Mouse (Mus musculus) hindbrain, embryonic 11.5 days (tissue): ENCODE data around the gene Runx3. TPM values are rescaled to one million over a fixed set of nuclear protein-coding genes. Genes with fewer than 3 reads are reported as not detected.

ENCODE experiments used
- ATAC-seq: fragments of 200-750 bp; cut with Nextera tagmentation; 2 replicates; pipeline ENCODE4 v1.8.0; 2017; ENCODE audit warnings: mild to moderate bottlenecking, moderate TSS enrichment, moderate library complexity; ENCODE audit not compliant: low FRiP score
- DNase-seq: peaks from one replicate; pipeline ENCODE4 v3.0.0-alpha.2; 2015; ENCODE audit warnings: low spot score
- H3K27ac ChIP-seq: fragments of 300-500 bp; sonication (generic); 2 replicates; pipeline ENCODE4 v1.5.1; 2014; ENCODE audit warnings: mild to moderate bottlenecking, low read depth, low read length
- H3K27me3 ChIP-seq: fragments of 300-500 bp; sonication (generic); 2 replicates; pipeline ENCODE4 v1.6.1; 2014; ENCODE audit warnings: mild to moderate bottlenecking, low read length, moderate library complexity, mixed read lengths; ENCODE audit not compliant: control insufficient read depth, insufficient read depth
- H3K36me3 ChIP-seq: fragments of 300-500 bp; sonication (generic); 2 replicates; pipeline ENCODE4 v1.6.1; 2014; ENCODE audit warnings: mild to moderate bottlenecking, low read length, moderate library complexity, mixed read lengths; ENCODE audit not compliant: control insufficient read depth, insufficient read depth
- H3K4me1 ChIP-seq: fragments of 300-500 bp; sonication (generic); replicated peaks from 2 replicates; pipeline ENCODE4 v1.6.1; 2014; ENCODE audit warnings: low read length, mixed read lengths; ENCODE audit not compliant: control insufficient read depth, insufficient read depth
- H3K4me2 ChIP-seq: fragments of 300-500 bp; sonication (generic); replicated peaks from 2 replicates; pipeline ENCODE4 v1.6.1; 2014; ENCODE audit warnings: mild to moderate bottlenecking, low read depth, low read length
- H3K4me3 ChIP-seq: fragments of 300-500 bp; sonication (generic); 2 replicates; pipeline ENCODE4 v1.5.1; 2014; ENCODE audit warnings: low read depth, low read length
- H3K9ac ChIP-seq: fragments of 300-500 bp; sonication (generic); 2 replicates; pipeline ENCODE4 v1.6.1; 2014; ENCODE audit warnings: low read depth, low read length
- H3K9me3 ChIP-seq: fragments of 300-500 bp; sonication (generic); 2 replicates; pipeline ENCODE4 v1.6.1; 2016; ENCODE audit warnings: low read length; ENCODE audit not compliant: control insufficient read depth
- WGBS: fragments of 180-500 bp; shearing (Covaris S2); extraction: QIAGEN DNeasy Blood & Tissue Kit; methylation state at CpG from one replicate; pipeline ENCODE4 v1.1.7; 2014; 5-methylcytosine and 5-hydroxymethylcytosine counted together
- polyA plus RNA-seq: library from polyadenylated mRNA; unstranded; fragments of >200 nt; fragmentation: Nextera tagmentation; extraction: Ambion mirVana; gene quantifications from 2 replicates; pipeline ENCODE4 v1.2.1, GENCODE M21; 2014

The Runx3 gene
- polyA plus RNA-seq, 1 experiment from 2014 or later: 0.28 TPM

GRCm38 (mm10) chr4:135103800-135104199 lies 16.7 kb upstream of the Runx3 start:
- H3K27me3 ChIP-seq: no peaks in the 10 kb centered on the region
- no peaks in the 10 kb centered on the region for H3K36me3 ChIP-seq
- no peak overlapping the region for H3K4me2 ChIP-seq
- ATAC-seq (no peak), DNase-seq (no peak)
- no peak overlapping the region for H3K9ac ChIP-seq
- H3K27ac ChIP-seq: no peak overlapping the region
- no peak overlapping the region for H3K4me3 ChIP-seq
- WGBS: 49% methylated on average over 5 of the region's 5 CpGs
- H3K9me3 ChIP-seq: no peaks in the 10 kb centered on the region
- H3K4me1 ChIP-seq: no peaks in the 10 kb centered on the region

DNA sequence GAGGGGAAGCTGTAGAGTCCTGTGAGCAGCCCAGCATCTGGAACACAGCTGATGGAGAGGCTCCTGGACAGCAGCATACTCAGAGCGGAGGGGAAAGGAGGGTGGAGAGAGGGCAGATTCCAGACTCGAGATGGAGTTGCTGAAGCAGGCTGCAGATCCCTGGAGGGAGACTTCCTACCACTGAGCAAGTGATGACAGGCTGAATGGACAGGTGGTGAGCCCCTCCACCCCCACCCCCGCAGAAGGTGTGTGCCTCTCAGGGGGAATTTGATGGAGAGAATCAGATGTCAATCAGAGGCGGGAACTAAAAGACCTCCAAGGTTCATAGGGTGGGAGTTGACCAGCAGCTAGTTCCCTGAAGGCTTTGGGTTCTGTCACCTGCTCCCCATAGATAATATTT lies 13.5 kb upstream of the Runx3 start:
- H3K4me2 ChIP-seq: no peak overlapping the region
- no peaks in the 10 kb centered on the region for H3K27me3 ChIP-seq
- no peak overlapping the region for H3K4me3 ChIP-seq
- ATAC-seq: no peak
- no peak overlapping the region for H3K27ac ChIP-seq
- H3K9me3 ChIP-seq: no peaks in the 10 kb centered on the region
- 46% methylated on average over 4 of the region's 4 CpGs for WGBS
- H3K36me3 ChIP-seq: no peaks in the 10 kb centered on the region
- no peak overlapping the region for H3K9ac ChIP-seq
- no peak for DNase-seq
- no peaks in the 10 kb centered on the region for H3K4me1 ChIP-seq

GRCm38 (mm10) chr4:135108666-135109065 lies 11.8 kb upstream of the Runx3 start:
- Histone ChIP-seq H3K36me3 (no peaks in the 10 kb centered on the region), H3K9me3 (no peaks in the 10 kb centered on the region), H3K4me2 (no peak overlapping the region), H3K27ac (no peak overlapping the region), H3K9ac (no peak overlapping the region), H3K27me3 (no peaks in the 10 kb centered on the region), H3K4me3 (no peak overlapping the region), H3K4me1 (no peaks in the 10 kb centered on the region)
- no peak for DNase-seq
- 64% methylated on average over 3 of the region's 3 CpGs for WGBS
- no peak for ATAC-seq

- no peak for DNase-seq
- no peaks in the 10 kb centered on the region for H3K9me3 ChIP-seq
- WGBS: 78% methylated on average over 8 of the region's 8 CpGs
These were observed 6.8 kb upstream of the Runx3 start for GRCm38 (mm10) chr4:135113656-135114055.

DNA sequence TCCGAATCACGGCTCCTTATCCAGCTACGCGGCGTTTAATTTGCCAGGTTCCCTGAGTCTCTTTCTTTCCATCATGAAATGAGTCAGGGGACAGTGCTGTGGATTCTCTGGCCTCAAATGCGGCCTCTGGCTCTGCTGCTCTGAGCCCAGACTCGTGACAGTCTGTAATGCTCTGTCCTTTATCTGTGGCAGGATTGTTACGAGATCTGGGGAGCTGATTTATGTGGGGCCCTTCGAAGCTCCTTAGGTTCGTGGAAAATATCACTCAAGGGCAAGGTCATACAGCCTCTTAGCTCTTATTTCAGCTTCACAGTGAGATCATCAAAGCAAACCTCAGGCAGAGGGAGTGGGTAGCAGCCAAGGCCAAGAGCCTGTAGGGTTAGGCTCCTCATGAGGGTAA lies 6.2 kb upstream of the Runx3 start:
- Histone ChIP-seq H3K9ac (no peak overlapping the region), H3K27me3 (no peaks in the 10 kb centered on the region), H3K4me3 (no peak overlapping the region), H3K36me3 (no peaks in the 10 kb centered on the region), H3K9me3 (no peaks in the 10 kb centered on the region), H3K27ac (no peak overlapping the region), H3K4me1 (no peaks in the 10 kb centered on the region), H3K4me2 (no peak overlapping the region)
- WGBS: 85% methylated on average over 10 of the region's 10 CpGs
- DNase-seq (no peak), ATAC-seq (no peak)

More at GRCm38 (mm10) chr4:135113656-135114055, 6.8 kb upstream of the Runx3 start:
- ATAC-seq: no peak
- Histone ChIP-seq H3K4me2 (no peak overlapping the region), H3K4me1 (no peaks in the 10 kb centered on the region), H3K27me3 (no peaks in the 10 kb centered on the region), H3K4me3 (no peak overlapping the region), H3K9ac (no peak overlapping the region), H3K36me3 (no peaks in the 10 kb centered on the region), H3K27ac (no peak overlapping the region)

DNA sequence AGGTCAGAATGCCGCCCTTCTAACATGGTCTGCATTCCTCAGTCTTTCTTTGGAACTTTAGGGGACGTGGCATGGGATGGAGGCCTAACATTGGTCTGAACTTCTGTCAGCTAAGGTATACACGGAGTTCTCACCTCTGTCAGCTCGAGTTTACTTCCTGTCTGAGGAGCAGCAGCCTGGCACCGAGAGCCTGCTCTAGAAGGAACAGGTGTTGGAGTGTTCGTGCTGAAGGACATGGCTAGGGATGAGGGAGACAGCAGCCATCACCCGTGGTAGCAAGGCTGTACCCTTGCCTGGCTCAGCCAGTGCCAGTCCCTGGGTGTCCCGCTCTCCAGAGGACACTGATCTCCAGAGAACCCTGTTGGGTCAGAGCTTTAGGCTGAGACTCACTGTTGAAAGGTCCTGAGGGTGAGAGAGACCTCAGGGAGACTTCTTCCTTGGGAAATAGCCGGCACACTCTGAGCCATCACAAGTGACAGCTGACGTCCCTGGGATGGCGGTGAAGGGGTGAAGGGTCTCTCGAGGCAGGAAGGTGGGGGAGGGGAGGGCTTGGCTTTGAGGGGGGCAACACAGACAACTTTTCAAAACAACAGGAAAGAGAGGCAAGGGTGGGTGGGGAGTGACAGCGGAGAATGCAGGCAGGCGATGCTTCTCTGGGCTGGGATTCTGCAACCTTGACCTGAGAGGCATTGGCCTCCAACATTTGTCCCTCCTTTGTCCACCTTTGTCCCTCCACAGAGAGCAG lies 4.9 kb upstream of the Runx3 start:
- Histone ChIP-seq H3K27me3 (no peaks in the 10 kb centered on the region), H3K27ac (no peak overlapping the region), H3K4me2 (no peak overlapping the region), H3K9me3 (no peaks in the 10 kb centered on the region), H3K36me3 (no peaks in the 10 kb centered on the region), H3K4me1 (no peaks in the 10 kb centered on the region), H3K4me3 (no peak overlapping the region), H3K9ac (no peak overlapping the region)
- WGBS: 62% methylated on average over 14 of the region's 14 CpGs
- ATAC-seq (no peak), DNase-seq (no peak)

DNA sequence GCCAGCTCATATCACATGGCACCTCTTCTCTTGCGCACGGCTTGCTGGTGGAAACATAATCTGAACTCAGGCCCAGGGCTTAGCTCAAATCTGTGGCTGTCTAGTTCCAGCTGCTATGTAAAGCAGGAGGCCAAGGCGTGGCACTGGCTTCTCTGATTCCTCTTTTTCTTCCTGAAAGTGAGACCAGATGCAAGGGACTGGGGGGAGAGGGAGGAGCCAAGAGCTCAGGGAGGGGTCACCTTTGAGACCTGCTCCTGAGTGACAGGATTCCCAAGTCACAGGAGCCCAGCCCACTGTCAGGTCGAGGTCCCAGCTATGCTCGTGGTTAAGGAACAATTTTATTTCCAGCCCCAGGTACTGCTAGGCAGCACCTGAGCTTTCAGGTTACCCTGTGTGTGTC lies 4.1 kb upstream of the Runx3 start:
- H3K27ac ChIP-seq: no peak overlapping the region
- H3K36me3 ChIP-seq: no peaks in the 10 kb centered on the region
- H3K4me1 ChIP-seq: no peaks in the 10 kb centered on the region
- ATAC-seq (no peak), DNase-seq (no peak)
- H3K4me2 ChIP-seq: no peak overlapping the region
- H3K9ac ChIP-seq: no peak overlapping the region
- no peaks in the 10 kb centered on the region for H3K9me3 ChIP-seq
- 59% methylated on average over 5 of the region's 5 CpGs for WGBS
- no peaks in the 10 kb centered on the region for H3K27me3 ChIP-seq
- no peak overlapping the region for H3K4me3 ChIP-seq

- no peaks in the 10 kb centered on the region for H3K9me3 ChIP-seq
- H3K4me2 ChIP-seq: no peak overlapping the region
- H3K9ac ChIP-seq: no peak overlapping the region
- no peak for ATAC-seq
- no peak for DNase-seq
- H3K4me1 ChIP-seq: no peaks in the 10 kb centered on the region
- no peak overlapping the region for H3K4me3 ChIP-seq
- 92% methylated on average over 9 of the region's 9 CpGs for WGBS
- H3K27me3 ChIP-seq: no peaks in the 10 kb centered on the region
- no peaks in the 10 kb centered on the region for H3K36me3 ChIP-seq
- no peak overlapping the region for H3K27ac ChIP-seq
These were observed 2.6 kb upstream of the Runx3 start for GRCm38 (mm10) chr4:135117846-135118245.

DNA sequence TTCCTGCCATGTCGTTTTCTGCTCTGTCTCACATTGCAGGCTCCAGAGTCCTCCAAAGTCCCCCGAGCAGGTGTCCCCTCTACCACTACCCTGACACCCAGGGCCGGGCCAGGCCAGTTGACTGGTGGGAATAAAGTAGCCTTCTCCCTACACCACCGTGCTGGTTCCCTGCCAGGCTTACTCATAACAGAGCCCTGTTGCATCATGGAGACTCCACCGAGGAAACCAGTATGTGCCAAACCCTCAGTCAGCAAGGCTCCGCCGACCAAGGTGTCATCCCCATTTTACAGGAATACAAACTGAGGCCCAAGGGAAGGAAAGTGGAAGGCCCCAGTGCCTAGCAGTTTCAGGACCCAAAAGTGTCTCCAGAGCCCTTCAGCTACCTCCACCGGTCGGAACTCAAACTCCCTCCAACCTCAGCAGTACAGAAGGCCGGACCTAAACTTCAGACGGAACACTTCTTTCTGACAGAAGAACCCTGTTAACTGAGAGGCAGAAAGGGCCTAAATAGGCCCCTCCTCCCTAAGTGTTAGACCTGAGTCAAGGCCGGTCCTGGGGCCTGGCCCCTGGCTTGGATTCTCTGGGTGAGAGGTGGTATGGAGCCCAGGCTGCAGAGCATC lies 1.5 kb upstream of the Runx3 start:
- WGBS: 90% methylated on average over 12 of the region's 12 CpGs
- no peak overlapping the region for H3K4me2 ChIP-seq
- ATAC-seq (no peak), DNase-seq (no peak)
- no peak overlapping the region for H3K27ac ChIP-seq
- no peaks in the 10 kb centered on the region for H3K4me1 ChIP-seq
- no peaks in the 10 kb centered on the region for H3K27me3 ChIP-seq
- H3K9me3 ChIP-seq: no peaks in the 10 kb centered on the region
- H3K4me3 ChIP-seq: no peak overlapping the region
- no peaks in the 10 kb centered on the region for H3K36me3 ChIP-seq
- H3K9ac ChIP-seq: no peak overlapping the region
